Mouse (Mus musculus): ENCODE data around the gene Dennd4b.
"Not testable (repeated sequence)": the region's sequence is repeated elsewhere in the genome, so short reads cannot be mapped to it uniquely, and the experiment has no call there.

The Dennd4b gene

DNA sequence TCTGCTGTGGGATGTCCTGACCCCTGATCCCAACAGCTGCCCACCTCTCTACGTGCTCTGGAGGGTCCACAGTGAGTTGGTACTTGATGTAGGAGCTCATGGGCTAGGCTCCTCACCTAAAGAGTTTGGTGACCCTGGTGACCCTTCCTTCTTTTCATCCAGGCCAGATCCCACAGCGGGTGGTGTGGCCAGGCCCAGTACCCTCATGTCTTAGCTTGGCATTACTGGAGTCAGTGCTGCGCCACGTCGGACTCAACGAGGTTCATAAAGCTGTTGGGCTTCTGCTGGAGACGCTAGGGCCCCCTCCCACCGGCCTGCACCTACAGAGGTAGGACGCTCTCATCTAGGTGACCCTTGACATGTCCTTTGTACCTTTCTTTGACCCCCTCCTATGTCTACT is 14.2 kb downstream of the Dennd4b start:
- no peak for DNase-seq (ENCODE audit: low spot score in 2 of 2)

DNA sequence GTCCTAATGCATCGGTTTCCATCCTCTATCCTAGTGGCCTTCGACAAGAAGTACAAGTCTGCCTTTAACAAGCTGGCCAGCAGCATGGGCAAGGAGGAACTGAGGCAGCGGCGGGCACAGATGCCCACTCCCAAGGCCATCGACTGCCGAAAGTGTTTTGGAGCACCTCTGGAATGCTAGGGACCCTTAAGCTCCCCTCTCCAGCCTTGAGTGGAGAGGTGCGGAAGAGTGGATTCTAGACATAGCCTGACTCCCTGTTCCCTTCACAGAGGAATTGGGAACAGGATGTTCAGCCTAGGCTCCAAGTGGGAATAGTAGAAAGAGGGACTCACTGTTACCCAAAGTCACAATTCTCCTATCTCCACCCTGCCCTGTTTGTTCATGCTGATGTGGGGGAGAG is 14.8 kb downstream of the Dennd4b start:
- no peak for DNase-seq (ENCODE audit: low spot score in 2 of 2)

DNA sequence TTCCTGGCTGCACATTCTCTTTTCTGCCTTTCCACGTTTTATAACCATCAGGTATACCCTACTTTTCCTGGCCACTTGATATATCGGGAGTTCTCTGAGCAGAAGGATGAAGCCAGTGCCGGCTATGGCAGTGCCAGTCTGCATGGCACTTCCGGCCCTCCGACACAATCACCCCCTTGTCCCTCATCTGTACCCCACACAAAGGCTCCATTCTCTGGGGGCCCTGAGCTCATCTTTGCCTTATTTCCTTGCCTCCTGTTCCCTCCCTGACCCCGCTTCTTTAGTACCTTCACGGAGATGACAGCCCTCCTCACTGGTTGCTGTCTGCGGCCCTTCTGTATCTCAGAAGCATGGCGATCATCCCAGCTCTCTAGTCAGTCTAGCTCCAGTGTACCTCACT is 15.7 kb downstream of the Dennd4b start:
- DNase-seq (ENCODE audit: low spot score in 2 of 2), result no peak

DNA sequence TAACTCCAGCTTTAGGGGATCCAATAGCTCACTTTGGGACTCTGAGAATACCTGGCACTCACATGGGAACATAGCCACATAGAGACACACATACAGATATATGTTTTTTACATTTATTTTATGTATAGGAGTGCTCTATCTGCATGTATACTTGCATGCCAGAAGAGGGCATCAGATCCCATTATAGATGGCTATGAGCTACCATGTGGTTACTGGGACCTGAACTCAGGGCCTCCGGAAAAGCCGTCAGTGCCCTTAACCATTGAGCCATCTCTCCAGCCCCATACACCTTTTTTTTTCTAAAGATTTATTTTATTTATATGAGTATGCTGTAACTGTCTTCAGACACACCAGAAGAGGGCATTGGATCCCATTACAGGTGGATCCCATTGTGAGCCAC is 19.2 kb downstream of the Dennd4b start:
- no peak for DNase-seq (ENCODE audit: low spot score in 2 of 2)

DNA sequence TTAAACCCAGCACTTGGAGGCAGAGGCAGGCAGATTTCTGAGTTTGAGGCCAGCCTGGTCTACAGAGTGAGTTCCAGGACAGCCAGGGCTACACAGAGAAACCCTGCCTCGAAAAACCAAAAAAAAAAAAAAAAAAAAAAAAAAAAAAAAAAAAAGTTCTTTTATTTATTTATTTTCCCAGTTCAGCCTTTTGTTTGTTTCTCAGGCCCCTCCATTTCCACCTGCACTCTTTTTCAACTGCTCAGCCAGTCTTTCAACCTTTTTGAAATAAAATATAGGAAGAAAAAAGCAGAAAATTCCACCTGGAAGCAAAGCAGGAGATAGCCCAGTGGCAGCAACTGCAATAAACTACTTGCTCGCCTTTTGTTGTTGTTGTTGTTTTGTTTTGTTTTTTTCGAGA is 24.4 kb downstream of the Dennd4b start:
- not testable (repeated sequence) for DNase-seq (ENCODE audit: low spot score in 2 of 2)

DNA sequence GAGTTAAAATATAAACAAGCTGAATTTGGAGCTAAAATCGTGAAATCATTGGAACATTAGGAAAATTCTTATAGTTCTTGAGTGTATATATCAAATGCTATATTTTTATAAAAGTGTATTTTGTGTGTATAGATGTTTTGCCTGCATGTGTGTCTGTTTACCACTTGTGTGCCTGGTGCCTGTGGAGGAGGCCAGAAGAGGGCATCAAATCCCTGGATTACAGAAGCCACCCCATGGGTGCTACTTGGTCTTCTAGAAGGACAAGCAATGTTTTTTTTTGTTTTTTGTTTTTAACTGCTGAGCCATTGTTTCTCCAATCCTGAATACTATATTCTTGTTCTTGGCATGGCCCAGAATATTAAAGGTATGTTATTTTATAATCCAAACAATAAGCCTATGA is 25.6 kb downstream of the Dennd4b start:
- no peak for DNase-seq (ENCODE audit: low spot score in 2 of 2)

DNA sequence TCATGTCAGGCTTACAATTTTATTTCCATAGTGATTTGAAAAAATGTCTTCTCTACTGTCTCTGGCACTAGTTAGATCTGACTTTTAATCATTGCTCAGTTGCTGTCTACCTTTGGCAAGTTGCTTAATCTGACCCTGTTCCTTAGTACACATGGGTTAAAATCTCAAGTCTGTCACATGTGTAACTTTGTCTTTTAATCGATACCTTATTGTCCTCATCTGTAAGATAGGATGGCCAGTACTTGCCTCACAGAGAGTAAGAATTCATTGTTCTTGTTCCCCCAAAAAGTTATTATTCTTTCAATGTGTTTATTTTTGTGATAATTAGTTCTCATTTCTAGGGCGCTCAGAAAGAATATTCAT is 27.0 kb downstream of the Dennd4b start:
- no peak for DNase-seq (ENCODE audit: low spot score in 2 of 2)

DNA sequence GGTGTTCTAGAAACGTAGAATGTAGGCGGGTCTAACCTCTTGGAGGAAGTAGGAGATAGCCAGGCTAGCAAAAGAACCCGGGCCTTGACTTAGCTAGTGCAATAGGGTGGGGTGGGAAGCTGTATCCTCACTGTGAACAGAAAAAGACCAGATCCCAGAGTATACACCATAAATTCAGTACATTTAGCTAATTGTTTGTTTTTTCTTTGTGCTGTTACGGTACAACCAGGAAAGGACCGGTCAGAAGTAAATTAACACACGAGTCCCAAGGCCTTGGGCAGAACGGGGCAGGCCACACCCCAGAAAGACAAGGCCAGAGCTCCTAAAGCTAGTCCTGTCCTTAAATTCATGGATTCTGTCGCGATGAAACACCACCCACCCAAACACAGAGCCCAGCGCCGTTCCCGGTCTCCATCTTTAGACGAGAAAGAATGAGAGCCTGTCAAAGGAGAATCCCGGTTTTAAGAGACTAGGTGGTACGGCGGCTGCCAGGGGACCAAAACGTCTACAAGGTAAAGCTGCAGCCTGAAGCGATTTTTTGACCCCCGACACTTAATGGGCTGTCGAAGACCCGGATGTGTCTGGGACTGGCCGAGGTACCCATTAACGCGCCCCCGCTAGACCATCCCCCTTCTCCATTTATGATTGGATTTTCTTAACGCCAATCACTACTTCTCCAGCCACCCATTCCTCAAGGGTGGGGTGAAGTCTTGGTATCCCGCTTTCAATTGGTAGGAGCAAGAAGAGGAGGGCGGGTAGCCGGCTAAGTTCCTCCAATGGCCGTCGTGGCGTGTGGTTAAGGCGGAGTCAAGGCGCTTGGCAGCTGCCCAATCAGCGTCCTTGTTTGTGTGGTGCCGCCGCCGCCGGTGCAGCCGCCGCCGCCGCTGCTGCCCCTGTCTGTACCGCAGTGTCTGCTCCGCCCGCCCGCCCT is 27.6 kb downstream of the Dennd4b start, which contains the start of gene Gatad2b:
TSS of gene Gatad2b (plus strand) at position 834 of the 931 bp plus-strand sequence.
- peak; percentile 99 for DNase-seq (ENCODE audit: low spot score in 2 of 2)

DNA sequence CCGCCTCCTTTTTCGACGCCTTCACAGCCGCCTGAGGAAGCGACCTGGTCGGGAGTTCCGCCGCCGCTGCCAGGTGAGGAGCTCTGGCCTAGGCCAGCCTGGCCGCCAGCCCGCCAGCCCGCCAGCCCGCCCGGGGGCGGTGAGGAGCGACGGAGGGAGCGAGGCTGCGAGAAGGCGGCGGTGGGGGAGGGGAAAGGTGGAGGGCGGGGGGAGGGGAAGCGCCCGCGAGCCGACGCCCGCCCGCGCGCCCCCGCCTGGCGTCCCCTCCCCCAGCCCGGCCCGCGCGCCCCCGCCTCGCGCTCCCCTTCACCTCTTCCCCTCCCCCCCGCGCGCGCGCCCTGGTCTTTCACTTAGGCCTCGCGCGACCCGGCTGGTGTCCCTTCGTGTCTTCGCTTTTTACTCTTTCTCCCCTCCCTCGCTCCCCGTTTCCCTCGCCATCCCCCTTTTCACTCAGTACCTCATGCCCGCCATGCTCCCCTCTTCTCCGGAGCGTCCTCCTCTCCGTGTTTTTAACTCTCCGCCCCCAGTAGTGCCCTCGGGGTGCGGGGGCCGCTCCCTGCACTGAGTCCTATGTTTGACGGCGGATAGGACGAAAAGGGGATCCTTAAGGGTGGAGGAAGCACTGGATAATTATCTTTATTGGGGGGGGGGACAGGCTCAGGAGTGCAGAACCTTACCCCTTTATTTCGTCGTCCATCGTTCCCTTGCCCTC is 28.5 kb downstream of the Dennd4b start:
- DNase-seq (ENCODE audit: low spot score in 2 of 2), result peak in 1 of 2 experiments; percentile 28

DNA sequence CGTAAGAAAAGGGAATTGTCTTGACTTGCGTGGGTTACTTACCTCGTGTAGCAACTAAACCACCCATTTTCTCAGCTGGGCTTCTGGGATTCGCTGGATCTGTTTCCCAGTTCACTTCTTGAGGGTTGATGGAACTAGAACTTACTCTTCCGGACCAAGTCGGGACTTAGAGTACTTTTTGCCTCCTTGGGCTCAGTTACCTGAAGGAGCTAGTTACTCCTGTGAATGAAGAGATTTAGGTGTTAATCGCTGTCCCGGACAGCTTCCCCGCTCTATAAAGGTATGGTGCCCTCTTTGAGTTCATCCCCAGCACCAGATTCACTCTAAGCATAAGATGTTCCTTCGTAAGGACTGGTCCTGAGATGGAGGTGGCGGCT is 29.1 kb downstream of the Dennd4b start:
- peak in 1 of 2 experiments; percentile 17 for DNase-seq (ENCODE audit: low spot score in 2 of 2)

DNA sequence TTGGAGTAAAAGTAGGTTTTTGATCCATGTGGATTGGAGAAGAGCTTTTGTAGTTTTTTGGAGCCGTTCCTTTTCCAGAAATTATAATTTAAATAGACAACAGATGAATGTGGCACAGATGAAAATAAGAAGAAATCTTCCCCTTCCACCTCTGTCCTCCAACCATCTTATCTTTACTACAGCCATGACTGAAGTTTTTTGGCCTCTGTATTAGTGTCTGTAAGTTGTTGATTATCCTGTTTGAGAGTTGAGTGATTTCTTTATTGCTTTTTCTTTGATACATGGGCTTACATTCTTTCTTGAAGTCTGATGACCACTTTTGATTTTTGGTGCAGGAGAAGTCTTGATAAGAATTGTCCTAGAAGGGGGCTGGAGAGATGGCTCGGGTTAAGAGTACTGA is 29.7 kb downstream of the Dennd4b start:
- DNase-seq (ENCODE audit: low spot score in 2 of 2), result no peak

DNA sequence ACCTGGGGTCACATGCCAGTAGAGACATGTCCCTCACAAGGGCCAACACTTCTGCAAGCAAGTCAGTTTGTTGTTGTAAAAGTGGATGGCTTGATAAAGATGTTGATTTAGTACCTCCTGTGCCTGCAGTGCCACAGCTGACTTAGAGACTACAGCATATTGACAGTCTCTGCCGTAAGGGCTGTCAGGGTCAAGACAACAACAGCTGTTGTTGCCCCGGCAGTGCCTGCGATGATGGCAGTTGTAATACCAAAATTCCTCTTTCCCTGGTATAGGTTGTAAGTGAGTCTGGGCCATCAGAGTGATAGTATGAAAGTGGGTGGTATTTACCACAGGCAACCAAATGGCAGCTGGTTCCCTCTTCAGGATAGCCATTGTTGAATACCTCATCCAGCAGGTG is 40.8 kb downstream of the Dennd4b start:
- no peak for DNase-seq (ENCODE audit: low spot score in 2 of 2)

DNA sequence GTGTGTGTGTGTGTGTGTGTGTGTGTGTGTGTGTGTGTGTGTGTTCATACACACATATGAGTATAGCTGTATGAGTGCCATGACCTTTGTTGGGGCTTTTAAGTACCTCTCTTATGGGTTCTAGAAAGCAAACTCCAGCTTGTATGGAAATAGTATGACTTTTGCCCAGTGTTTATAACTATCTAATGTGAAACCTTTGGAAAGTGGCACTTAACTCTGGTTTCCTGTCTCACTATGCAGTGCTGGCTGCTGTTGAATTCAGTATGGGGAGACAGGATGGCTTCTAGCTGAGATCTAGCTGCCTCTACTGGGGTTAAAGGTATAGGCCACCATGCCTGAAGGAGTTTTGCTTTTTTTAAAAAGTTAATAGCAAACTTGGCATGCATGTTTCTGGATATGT is 44.6 kb downstream of the Dennd4b start:
- DNase-seq (ENCODE audit: low spot score in 2 of 2), result no peak

DNA sequence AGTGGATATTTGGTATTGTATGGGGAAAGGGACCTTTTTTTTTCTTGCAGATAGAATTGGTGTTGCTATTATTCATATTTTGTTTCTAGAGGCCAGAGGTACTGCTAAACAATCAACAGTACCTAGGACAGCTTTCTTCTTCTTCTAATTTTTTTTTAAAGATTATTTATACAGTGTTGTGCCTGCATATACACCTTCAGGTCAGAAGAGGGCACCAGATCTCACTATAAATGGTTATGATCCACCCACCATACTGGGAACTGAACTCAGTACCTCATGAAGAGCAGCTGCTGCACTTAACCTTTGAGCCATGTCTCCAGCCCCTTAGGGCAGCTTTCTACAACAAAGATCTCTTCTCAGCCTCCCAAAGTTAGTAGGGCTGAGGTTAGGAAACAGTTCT is 48.4 kb downstream of the Dennd4b start:
- DNase-seq (ENCODE audit: low spot score in 2 of 2), result no peak

DNA sequence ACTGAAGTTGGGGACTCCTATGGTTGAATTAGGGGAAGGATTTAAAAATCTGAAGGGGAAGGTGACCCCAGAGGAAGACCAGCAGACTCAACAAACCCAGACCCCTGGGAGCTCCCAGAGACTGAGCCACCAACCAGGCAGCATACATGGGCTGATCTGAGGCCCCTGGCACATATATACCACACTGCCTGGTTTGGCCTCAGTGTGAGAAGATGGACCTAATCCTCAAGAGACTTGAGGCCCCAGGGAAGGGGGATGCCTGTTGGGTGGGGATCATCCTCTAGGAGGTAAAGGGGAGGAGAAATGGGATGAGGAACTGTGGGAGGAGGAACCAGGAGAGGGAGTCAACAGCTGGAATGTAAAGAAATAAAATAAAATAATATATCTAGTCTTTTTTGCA is 49.3 kb downstream of the Dennd4b start:
- no peak for DNase-seq (ENCODE audit: low spot score in 2 of 2)

DNA sequence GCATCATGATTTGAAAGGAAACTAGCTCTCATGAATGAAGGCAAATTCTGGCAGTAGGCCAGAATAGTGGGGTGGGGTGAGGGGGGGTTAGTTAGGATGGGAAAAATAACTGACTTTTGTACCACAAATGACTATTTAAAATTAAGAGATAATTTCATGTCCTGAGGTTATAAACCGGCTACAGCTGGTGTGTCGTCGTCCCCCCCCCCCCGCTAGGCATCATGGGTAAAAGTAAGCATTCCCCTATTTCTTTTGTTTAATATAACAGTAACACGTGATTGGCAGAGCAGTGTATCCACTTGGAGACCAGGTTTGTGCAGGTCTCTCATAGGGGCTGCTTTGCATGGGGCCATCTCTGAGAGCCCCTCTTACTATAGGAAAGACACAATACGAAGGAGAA is 57.3 kb downstream of the Dennd4b start:
- DNase-seq (ENCODE audit: low spot score in 2 of 2), result no peak

DNA sequence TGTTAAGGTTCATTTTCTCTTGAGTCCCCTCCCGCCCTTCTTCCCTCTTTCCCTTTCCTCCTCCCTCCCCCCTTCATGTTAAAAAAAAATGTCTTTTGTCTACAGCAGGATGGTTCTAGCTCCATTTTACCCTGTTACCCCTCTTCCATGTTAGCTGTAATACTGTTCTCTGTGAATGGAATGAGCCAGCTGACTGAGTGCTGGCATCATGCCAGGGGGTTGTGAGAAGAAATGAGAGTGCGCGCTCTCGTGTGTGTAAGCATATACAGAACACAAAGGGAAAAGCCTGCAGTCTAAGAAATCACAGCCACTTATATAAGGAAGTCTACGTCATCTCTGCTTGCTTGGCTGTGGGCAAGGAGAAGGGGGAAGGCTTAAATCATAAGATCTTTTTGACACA is 58.1 kb downstream of the Dennd4b start:
- peak; percentile 54 to 62 for DNase-seq (ENCODE audit: low spot score in 2 of 2)

Measured in right cerebral cortex, postnatal 36 days (tissue).